Mouse (Mus musculus) brain, embryonic 14.5 days (tissue): ENCODE measurements around the gene Slc6a4.

Experiments used
- CTCF ChIP-seq: fragments of 200-500 bp; IDR thresholded peaks from 2 replicates; pipeline ENCODE4 v1.5.1; 2012; ENCODE audit warnings: inconsistent platforms, mild to moderate bottlenecking, moderate library complexity, borderline replicate concordance; ENCODE audit not compliant: insufficient read depth, insufficient read length; ENCODE audit errors: extremely low read depth
- POLR2A ChIP-seq: fragments of 200-500 bp; IDR thresholded peaks from 2 replicates; pipeline ENCODE4 v1.6.1; 2012; ENCODE audit warnings: mild to moderate bottlenecking, inconsistent platforms, borderline replicate concordance; ENCODE audit not compliant: poor library complexity, insufficient read depth, insufficient read length, severe bottlenecking; ENCODE audit errors: extremely low read depth

GRCm38 (mm10) chr11:77002361-77002760, 4.0 kb downstream of the Slc6a4 start:
- no peak for TF ChIP-seq CTCF
- no peak for TF ChIP-seq POLR2A
